Mouse (Mus musculus): Measurements from ENCODE around the gene Robo2. TPM values are rescaled to one million over a fixed set of nuclear protein-coding genes. Genes with fewer than 3 reads are reported as not detected.
A peak's percentile ranks its signal among the peaks of the same experiment; 100 is the strongest.

Gene Robo2
- total RNA-seq (2021): 100 to 1,000 TPM; 222 to 248 TPM

DNA sequence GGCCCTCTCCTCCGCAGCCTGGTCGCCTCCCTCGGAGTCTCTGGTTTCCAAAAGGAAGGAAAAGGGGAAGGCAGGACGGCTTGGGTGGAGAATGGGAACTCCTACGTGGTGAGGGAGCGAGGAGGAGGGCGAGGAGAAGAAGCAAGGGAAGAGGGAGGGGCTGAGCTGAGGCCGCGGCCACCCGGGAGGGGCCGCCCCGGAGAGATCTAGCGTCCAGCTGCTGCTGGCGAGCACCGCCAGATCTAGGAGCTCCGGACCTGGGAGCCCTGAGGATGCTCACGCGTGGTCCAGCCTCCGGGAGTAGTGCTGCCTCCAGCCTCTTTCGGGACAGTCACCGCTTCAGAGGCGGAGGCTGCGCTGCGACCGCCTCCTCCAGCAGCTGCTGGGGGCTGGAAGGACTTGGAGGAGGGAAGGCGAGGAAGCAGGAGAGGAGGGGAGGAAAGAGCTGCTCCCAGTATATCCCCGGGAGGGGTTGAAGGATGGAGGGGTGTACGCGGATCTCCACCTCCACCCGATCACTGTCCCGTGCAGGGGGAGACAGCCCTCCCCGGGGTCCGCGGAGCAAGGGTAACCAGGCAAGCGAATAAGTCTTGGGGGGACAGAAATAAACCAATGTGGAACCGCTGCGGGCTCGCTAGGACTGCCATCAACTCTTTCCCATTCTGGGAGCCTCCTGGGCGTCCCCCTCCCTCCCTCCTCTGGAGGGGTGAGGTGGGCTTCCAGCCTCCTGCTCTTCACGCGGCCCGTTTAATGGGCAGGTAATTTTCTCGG lies at the start of gene Robo2:
Gene Robo2, minus strand, starts transcription at position 345 of the 771 bp plus-strand sequence.
- intact Hi-C loops (cut with DNase I): loop anchor here (5.0 kb wide), 2 partner anchors 1309 to 1414 kb away; no protein-coding TSS in a partner anchor

DNA sequence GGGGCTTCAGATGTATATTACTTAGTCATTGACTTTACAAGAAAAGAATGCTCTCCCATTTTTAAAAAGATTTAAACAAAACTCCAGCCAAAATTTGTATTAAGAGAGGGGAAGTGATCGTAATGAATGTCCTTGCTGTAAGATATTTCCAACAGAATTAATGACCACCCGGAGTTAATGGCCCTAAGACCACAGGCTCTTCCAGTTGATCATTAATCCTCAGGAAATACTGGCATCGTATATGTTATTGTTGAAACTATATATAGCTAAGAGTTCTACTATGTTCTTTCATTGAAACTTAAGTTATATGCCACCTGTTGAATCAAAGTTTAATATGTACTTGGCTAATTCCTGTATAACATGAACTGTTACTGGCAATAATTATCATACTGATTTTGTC lies 46.5 kb upstream of the Robo2 start:
- no peak for DNase-seq
- intact Hi-C loops (cut with DNase I): no loop called here

More for the DNA sequence above, at the start of gene Robo2:
- DNase-seq: peak; percentile 79

DNA sequence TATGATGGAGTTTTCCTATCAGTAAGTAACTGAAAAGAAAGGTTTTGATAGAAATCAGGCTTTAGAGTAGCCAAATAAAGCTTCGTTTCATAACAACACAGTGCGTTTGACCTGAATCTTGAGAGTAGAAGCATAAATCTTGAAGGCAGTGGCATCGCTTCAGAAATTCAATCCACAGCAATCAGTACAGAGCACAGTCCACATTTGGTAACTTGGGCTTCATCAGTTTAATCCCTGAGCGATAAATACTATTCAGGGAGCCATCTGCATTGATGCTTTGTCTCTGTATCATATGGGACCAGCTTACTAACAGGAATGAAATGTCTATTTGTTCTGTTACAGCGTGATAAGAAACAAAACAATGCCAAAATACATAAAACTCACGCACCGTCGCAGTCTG lies 46.1 kb upstream of the Robo2 start:
- DNase-seq: no peak
- intact Hi-C loops (cut with DNase I): no loop called here

DNA sequence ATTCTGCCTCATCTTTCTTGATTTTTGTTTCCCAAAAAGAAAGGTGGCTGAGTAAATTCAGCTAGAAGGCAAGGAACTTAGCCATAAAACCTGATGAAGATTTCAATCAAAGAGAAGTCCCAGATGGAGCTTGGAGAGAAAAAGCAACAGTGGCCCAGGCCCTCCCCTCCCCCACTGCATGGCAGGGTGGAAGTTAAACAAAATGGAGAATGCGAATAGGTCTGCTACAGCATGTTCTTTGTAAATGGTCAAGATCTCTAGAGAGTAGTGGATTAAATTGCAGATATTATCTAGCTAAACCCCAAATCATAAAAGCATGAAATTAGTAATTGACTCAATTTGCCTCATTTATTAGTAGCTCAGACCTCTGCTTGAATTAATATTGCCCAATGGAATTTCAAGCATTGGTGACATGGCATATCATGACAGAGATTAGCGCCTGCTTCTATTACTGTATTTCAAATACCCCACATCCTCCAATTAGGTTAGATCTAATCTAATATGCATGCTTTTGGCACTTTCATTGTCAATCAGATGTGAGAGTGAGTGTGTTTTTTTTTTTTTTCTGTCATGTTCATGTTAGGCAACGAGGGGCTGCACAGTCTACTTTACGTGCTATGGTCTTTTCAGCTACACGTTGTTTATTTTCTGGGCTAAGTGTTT lies 45.3 kb upstream of the Robo2 start:
- DNase-seq: no peak
- intact Hi-C loops (cut with DNase I): no loop called here

- intact Hi-C loops (cut with DNase I): no loop called here
Observed at GRCm38 (mm10) chr16:74455179-74455578, 43.6 kb upstream of the Robo2 start.

GRCm38 (mm10) chr16:74448025-74448424 lies 36.4 kb upstream of the Robo2 start:
- DNase-seq: no peak
- intact Hi-C loops (cut with DNase I): no loop called here

More at GRCm38 (mm10) chr16:74455179-74455578, 43.6 kb upstream of the Robo2 start:
- DNase-seq: no peak

DNA sequence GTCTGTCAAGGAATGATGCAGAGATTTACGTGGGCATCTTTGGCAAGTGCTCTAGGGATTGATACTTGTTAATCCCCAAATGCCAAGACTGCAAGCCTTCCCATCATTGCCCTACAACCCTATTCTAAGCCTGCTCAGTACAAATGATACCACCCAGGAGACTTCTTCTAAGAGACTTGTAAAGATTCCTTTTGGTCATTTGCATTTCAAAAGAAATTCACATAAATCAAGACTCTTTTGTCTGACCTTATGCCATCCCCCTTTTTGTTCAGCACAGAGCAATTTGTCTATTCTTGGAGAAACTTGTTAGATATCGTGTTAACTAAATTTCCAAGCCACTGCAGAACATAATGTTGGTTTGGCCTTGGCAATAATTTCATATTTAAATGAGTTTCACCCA lies 15.4 kb upstream of the Robo2 start:
- DNase-seq: no peak
- intact Hi-C loops (cut with DNase I): no loop called here

DNA sequence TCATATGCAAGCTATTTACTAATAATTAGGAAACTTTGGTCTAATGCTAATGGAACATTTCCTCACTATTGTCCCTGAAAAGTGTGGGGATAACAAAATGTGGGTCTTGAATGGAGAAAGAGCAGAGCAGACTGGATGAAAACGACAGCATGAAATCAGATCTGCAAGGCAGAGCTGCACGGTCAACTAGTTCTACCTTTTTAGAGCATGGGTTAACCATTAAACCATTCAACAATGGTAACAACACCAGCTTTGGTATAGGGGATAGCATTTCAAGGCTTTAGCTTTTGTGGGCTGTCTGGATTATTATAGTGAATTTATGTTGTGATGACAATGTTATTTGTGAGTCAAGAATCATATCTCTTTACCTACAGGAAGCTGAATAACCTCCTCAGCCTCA lies 8.7 kb upstream of the Robo2 start:
- intact Hi-C loops (cut with DNase I): no loop called here
- DNase-seq: no peak

DNA sequence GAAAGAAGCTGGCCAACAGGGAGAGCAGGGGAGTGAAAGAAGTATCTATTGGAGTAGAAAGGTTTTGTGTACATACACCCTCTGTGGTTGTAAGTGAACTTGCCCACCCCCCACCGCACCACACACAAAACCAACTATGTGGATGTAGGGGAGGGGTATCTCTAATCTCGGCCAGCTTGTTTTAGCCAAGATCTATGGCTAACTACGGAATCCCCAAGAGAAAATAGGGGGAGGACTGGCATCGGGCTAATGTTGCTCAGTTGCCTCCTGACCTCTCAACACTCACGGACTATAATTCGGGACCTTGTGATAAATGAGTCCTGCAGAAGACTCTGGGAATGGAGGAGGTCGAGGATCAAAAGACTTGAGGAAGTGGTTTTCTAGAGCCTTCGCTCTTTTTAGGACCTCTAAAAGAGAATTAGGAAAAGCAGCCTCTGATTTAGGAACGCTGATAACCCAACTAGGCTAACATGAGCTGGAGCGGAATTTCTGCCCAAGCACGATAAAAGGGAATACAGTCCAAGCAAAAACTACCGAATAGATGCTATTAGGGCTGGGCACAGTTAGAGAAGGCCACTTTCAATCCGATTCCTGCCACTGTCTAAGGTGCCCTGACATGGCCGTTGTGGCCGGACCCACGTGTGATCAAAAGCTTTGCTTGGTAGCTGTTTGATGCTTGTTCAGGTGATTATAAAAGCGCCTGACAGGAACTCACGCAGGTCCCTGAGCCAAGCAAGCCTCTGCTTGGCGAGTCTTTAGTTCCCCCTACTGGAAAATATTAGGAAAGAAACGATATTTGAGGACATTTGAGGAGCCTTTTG lies 1.1 kb upstream of the Robo2 start:
- intact Hi-C loops (cut with DNase I): loop anchor here (5.0 kb wide), 2 partner anchors 1310 to 1415 kb away; no protein-coding TSS in a partner anchor
- DNase-seq: peak; percentile 59

DNA sequence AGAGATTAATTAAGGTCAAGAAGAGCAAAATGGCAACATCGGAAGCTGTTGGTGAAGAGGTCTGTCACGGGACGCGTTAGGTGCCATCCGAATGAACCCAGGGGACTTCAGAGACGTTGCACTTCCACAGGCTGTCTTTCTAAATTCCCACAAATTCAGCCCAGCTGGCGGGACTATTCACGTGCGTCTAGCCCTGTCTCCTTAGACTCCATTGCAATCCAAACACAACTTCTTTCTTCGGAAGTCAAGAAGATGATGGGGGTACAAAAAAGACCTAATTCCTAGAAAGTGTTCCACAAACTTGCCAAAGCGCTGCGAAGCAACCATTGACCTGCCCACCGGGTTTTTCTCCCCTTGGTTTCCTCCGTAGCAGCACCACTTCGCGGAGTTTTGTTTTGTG lies 604 bp downstream of the Robo2 start:
- intact Hi-C loops (cut with DNase I): loop anchor here (5.0 kb wide), 2 partner anchors 1309 to 1414 kb away; no protein-coding TSS in a partner anchor
- peak; percentile 15 for DNase-seq

- intact Hi-C loops (cut with DNase I): loop anchor here (5.0 kb wide), 2 partner anchors 1308 to 1413 kb away; no protein-coding TSS in a partner anchor
- peak; percentile 62 for DNase-seq
Observed at GRCm38 (mm10) chr16:74410125-74410524, 1.5 kb downstream of the Robo2 start.

DNA sequence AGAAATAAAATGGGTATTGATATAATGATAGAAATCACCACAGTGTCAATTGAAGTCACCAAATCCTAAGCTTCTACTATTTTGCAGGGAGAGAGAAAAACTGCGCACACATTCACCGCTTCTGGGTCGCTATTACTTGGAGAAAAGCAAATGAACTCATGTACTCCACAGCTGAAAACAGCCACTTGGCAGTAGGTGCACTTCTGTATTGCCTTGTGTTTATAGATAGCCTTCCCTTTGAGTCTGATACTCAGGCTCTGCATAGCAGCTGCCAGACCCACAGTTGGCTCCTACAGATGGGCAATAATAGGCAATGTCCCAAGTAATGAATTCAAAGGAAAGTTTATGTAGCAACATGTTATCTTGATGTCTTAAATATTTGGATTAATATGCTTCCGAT lies 2.1 kb downstream of the Robo2 start:
- no peak for DNase-seq
- intact Hi-C loops (cut with DNase I): no loop called here

DNA sequence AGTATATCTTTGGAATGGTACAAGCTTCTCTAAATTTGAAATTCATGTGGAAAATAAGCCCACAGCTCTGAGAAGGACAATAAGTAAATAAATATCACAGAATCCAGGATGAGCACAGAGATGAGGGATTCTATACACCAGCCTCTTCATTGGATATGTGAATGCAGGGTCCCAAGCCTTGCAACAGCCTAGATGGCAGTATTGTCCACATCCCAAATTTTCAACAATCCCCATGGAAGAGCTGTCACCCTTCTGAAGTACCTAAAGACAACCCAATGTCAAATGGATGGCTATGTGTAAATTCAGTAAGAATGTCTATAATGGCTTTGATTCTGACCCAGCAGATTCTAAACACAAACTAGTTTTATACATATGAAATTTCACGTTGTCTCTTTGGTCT lies 3.1 kb downstream of the Robo2 start:
- intact Hi-C loops (cut with DNase I): no loop called here
- DNase-seq: peak; percentile 9

GRCm38 (mm10) chr16:74397291-74397690 lies 14.3 kb downstream of the Robo2 start:
- DNase-seq: no peak
- intact Hi-C loops (cut with DNase I): no loop called here

DNA sequence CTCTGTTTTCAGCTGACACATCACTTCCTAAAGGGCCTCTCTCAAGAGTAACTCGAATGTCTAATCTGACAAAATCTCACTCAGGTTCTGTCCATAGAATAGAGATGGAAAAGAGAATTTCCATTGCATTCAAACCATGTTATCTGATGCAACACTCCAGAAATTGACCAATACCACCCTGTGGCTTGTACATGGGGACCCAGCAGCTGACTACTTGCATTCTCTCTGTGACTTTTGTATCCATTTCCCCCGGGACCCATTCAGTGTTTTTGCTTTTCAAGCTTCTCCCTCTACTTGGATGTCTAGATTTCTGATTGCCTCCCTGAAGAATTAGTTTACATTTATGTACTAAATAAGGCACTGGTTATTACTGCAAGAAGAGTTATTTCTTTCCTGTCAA lies 15.9 kb downstream of the Robo2 start:
- DNase-seq: no peak
- intact Hi-C loops (cut with DNase I): no loop called here

DNA sequence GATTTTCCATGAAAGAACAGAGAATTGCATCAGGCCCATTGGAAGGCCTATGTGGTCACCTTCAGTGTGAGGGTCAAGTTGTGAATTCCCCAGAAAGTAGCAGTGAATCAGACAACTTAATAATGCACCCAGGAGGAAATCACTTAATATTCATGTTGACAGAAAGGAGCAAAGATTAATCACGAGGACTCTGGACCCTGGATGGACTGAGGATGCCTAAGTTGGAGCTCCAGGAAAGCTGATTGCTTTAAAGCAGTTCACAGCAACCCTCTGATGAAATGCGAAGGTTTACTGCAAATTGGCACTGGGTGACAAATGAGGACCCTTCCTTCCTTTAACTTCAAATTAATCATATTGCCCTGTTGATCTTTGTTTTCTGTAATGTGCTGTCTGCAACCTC lies 32.2 kb downstream of the Robo2 start:
- DNase-seq: no peak
- intact Hi-C loops (cut with DNase I): no loop called here

- intact Hi-C loops (cut with DNase I): no loop called here
- no peak for DNase-seq
Observed at GRCm38 (mm10) chr16:74375342-74375940, 36.2 kb downstream of the Robo2 start.

DNA sequence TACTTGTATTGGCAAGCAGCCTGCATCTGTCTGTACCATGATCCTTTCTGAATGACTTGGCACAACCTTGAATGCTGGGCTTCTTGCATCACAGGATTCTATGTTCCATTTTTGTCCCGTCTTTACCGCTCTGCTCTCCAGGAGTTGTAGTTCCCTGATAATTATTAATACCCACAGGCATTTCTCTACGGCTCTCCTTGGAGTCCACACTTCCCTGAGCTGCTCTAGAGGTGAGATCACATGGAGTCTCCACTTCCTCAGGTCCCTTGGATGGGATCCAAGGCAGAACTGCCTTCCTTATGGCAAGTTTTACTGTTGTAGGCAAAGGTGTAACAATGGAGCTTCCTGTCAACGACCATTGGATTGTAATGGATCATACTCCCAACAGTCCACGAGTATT lies 37.1 kb downstream of the Robo2 start:
- no peak for DNase-seq
- intact Hi-C loops (cut with DNase I): no loop called here

- intact Hi-C loops (cut with DNase I): no loop called here
- no peak for DNase-seq
Observed at GRCm38 (mm10) chr16:74373407-74373806, 38.2 kb downstream of the Robo2 start.

DNA sequence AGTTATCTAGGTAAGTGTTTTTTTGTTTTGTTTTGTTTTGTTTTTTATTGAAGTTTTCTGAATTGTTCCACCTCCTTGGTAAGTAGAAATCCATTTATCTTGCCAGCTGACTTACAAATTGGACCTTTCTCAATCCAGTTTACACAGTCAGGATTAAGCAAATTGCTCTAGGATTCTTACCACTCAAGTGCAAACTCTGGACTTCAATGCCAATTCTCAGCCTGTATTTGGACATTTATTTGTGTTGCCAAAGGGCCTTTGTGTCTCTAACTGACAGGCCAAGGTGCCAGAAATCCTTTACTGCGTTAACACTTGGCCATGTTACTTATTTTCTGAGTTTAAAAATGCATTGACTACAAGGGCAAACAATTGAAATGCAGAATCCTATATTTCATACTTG lies 38.7 kb downstream of the Robo2 start:
- intact Hi-C loops (cut with DNase I): no loop called here
- no peak for DNase-seq

DNA sequence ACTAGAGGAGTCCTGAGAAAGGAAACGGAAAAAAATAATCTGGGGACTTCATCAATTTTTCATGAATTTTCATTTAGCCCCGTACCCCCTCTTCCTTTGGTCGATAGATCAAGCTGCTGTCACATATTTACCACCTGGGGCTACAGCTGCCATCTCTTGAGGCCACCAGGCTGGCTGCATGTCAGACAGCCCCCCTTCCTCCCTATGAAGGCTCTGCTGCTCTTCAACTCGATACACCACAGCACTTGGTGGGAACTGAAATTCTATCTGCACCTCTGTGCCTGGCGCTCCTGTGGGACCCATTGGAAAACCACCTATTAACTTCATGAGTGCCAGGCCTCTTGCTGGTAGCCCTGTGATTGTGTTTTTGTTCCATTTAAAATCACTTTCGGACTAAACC lies 63.2 kb downstream of the Robo2 start:
- intact Hi-C loops (cut with DNase I): no loop called here
- DNase-seq: no peak
